In genomic region chr4:86692931-86693330, GRCm38 (mm10) we compare ENCODE assay signal across 22 mouse cellular contexts. TPM values are rescaled to one million over a fixed set of nuclear protein-coding genes. Genes with fewer than 3 reads are reported as not detected.
DNase-seq lines count a peak whose midpoint lies in the region; ATAC-seq and TF ChIP-seq lines count a peak whose summit lies in the region.
"Had no signal": no experiment of that assay in that cellular context is flagged by ENCODE, and none has a peak within 500 bp of the region (broad histone marks: within the 10 kb centered on the region; RNA-seq: fewer than 3 reads in every experiment).

No protein-coding gene starts in this region.

- no peak overlapping the region for H3K27ac ChIP-seq in testis, adult 2 months (ENCODE audit: control insufficient read depth, insufficient read depth, low read depth, low read length)
- no peak overlapping the region for H3K27ac ChIP-seq in MEL (ENCODE audit: control insufficient read depth, low read depth, low read length)

- TF ChIP-seq CTCF in testis, adult 2 months (IDR thresholded peaks at IDR 0.05; ENCODE audit: control insufficient read depth, insufficient read depth, insufficient replicate concordance, low read depth, low read length), result no peak
- TF ChIP-seq CTCF in MEL (IDR thresholded peaks at IDR 0.05 in 2 of 3, conservative IDR thresholded peaks at IDR 0.05 in 1 of 3; ENCODE audit: control insufficient read depth in 1 of 3, insufficient read depth in 1 of 3, low read depth in 2 of 3, low read length in 3 of 3, poor library complexity in 1 of 3, severe bottlenecking in 1 of 3), result no peak

- no peaks in the 10 kb centered on the region for H3K36me3 ChIP-seq in testis, adult 2 months (ENCODE audit: control insufficient read depth, insufficient read depth, low read length)
- peaks cover 0 to 11% of the 10 kb centered on the region in 2 experiments; a peak in 2 of 4 replicates for H3K36me3 ChIP-seq in MEL (ENCODE audit: control insufficient read depth in 1 of 2, insufficient read depth in 2 of 2, low read length in 2 of 2)
- H3K36me3 ChIP-seq: G1E had no signal

- H3K4me3 ChIP-seq in testis, adult 2 months (ENCODE audit: control insufficient read depth, low read depth, low read length), result peak overlapping the region; percentile 45; the same call in 1 of the 2 replicates
- no peak overlapping the region for H3K4me3 ChIP-seq in MEL (ENCODE audit: control insufficient read depth in 1 of 2, insufficient read depth in 1 of 2, low read depth in 2 of 2, low read length in 2 of 2)

- intact Hi-C loops in heart, postnatal 10 days (cut with DNase I), result loop anchor here (10.0 kb wide), 2 partner anchors 508 to 858 kb away; no protein-coding TSS in a partner anchor

- H3K9me3 ChIP-seq in MEL (replicated peaks; ENCODE audit: insufficient read depth, low read length), result no peaks in the 10 kb centered on the region
- H3K9me3 ChIP-seq: G1E had no signal

- TF ChIP-seq EP300 in MEL (IDR thresholded peaks at IDR 0.05; ENCODE audit: low read depth in 1 of 2, low read length in 2 of 2), result no peak

- no peaks in the 10 kb centered on the region for H3K79me2 ChIP-seq in MEL (ENCODE audit: control insufficient read depth, insufficient read depth, low read length, poor library complexity)

- no peak for TF ChIP-seq RAD21 in MEL (IDR thresholded peaks at IDR 0.05; ENCODE audit: low read depth, low read length)

- H3K4me1 ChIP-seq in testis, adult 2 months (ENCODE audit: control insufficient read depth, insufficient read depth, low read length), result peaks cover 2% of the 10 kb centered on the region; the same call in 1 of the 2 replicates
- H3K4me1 ChIP-seq in MEL (ENCODE audit: control insufficient read depth in 1 of 2, insufficient read depth in 2 of 2, low read length in 2 of 2), result peaks cover 2 to 14% of the 10 kb centered on the region in 2 experiments; a peak in 3 of 4 replicates

- ATAC-seq in megakaryocyte, adult 5-6 weeks (ENCODE audit: poor library complexity, severe bottlenecking), result no peak
- ATAC-seq: activated CD4-positive, CD25-positive, alpha-beta regulatory T cell, adult 4 months; CD4-positive, CD25-positive, alpha-beta regulatory T cell, adult 4 months; Patski had no signal

- H3K27me3 ChIP-seq in testis, adult 2 months (ENCODE audit: control insufficient read depth, insufficient read depth, low read length), result no peaks in the 10 kb centered on the region
- H3K27me3 ChIP-seq in MEL (ENCODE audit: control insufficient read depth in 1 of 2, insufficient read depth in 2 of 2, low read length in 2 of 2), result no peaks in the 10 kb centered on the region
- H3K27me3 ChIP-seq: CH12.LX, Patski had no signal

- peak; percentile 74 for DNase-seq in heart, adult 11 months
- DNase-seq in heart, postnatal 10 days, result no peak
- no peak for DNase-seq in testis, postnatal 10 days (ENCODE audit: low spot score)
- no peak for DNase-seq in MEL (ENCODE audit: low read depth, low spot score)
- DNase-seq: adrenal gland, adult 2 months; adrenal gland, adult 8-10 months; adrenal gland, postnatal 10 days; adrenal gland, postnatal 14 days; adrenal gland, postnatal 25 days; adrenal gland, postnatal 36 days; B cell, adult 2 months; cerebellum, adult 11 months; cerebellum, adult 11-12 months; cerebellum, adult 18-20 months; cerebellum, adult 2 months had no signal

- no peak for TF ChIP-seq POLR2A in testis, adult 2 months (IDR thresholded peaks at IDR 0.05; ENCODE audit: control insufficient read depth, low read depth, low read length)
- TF ChIP-seq POLR2A in MEL (IDR thresholded peaks at IDR 0.05; ENCODE audit: control insufficient read depth in 1 of 2, insufficient read depth in 1 of 2, low read depth in 1 of 2, low read length in 2 of 2, poor library complexity in 1 of 2), result no peak

- H3K9ac ChIP-seq in MEL (ENCODE audit: control insufficient read depth, low read depth, low read length, poor library complexity, severe bottlenecking), result no peak overlapping the region

TF ChIP-seq in MEL, 35 proteins besides CTCF, POLR2A, EP300 and RAD21:
- peak; percentile 23; the same call in 1 of the 2 replicates for TF ChIP-seq ZNF384 (IDR thresholded peaks at IDR 0.05; ENCODE audit: low read depth, low read length)
- no peak for TF ChIP-seq TAL1 (IDR thresholded peaks at IDR 0.05; ENCODE audit: low read length)
- no peak for TF ChIP-seq NELFE (IDR thresholded peaks at IDR 0.05; ENCODE audit: low read depth, low read length)
- no peak for TF ChIP-seq TBP (IDR thresholded peaks at IDR 0.05; ENCODE audit: low read depth, low read length)
TF ChIP-seq in MEL: peak in this region for 1.

RNA-seq across cellular contexts. Expression of gene Plin2, which starts 23.1 kb away (rescaled TPM):
- total RNA-seq in heart, postnatal 10 days (2021), result 100 to 1,000 TPM; 132 to 153 TPM
- polyA plus RNA-seq in testis, adult 2 months (2012; rRNA removed), result 68.7 and 69.0 TPM in 2 replicates
- 45.9 and 75.9 TPM in 2 replicates for total RNA-seq in MEL (2012; rRNA removed)
- polyA plus RNA-seq in MEL (2012; ENCODE audit: insufficient read depth in 1 of 2, insufficient read length in 2 of 2, low read depth in 1 of 2, low replicate concordance in 2 of 2, missing spikeins in 1 of 2), result 10 to 100 TPM in 1 of 2 experiments, not detected in 1; 92.2 TPM
- total RNA-seq in megakaryocyte, adult 5-6 weeks (2015), result 124 and 127 TPM in 2 replicates
- total RNA-seq in megakaryocyte, adult 5-6 weeks (2017), result 187 and 216 TPM in 2 replicates

RNA-seq across cellular contexts. Expression of gene Dennd4c, which starts 55.4 kb away (rescaled TPM):
- 10 to 100 TPM; 34.2 to 34.8 TPM for total RNA-seq in heart, postnatal 10 days (2021)
- 5.0 and 7.0 TPM in 2 replicates for polyA plus RNA-seq in testis, adult 2 months (2012; rRNA removed)
- 11.3 and 11.8 TPM in 2 replicates for total RNA-seq in MEL (2012; rRNA removed)
- 10 to 100 TPM; 15.5 to 24.6 TPM for polyA plus RNA-seq in MEL (2012; ENCODE audit: insufficient read depth in 1 of 2, insufficient read length in 2 of 2, low read depth in 1 of 2, low replicate concordance in 2 of 2, missing spikeins in 1 of 2)
- total RNA-seq in megakaryocyte, adult 5-6 weeks (2015), result 23.1 and 24.1 TPM in 2 replicates
- 27.9 and 30.9 TPM in 2 replicates for total RNA-seq in megakaryocyte, adult 5-6 weeks (2017)
